Mouse (Mus musculus) midbrain, embryonic 16.5 days (tissue): Measurements from ENCODE around the gene Il7r. TPM values are rescaled to one million over a fixed set of nuclear protein-coding genes. Genes with fewer than 3 reads are reported as not detected.

Experiments
- ATAC-seq: fragments of 200-750 bp; cut with Nextera tagmentation; 2 replicates; pipeline ENCODE4 v1.8.0; 2017; ENCODE audit warnings: moderate TSS enrichment
- H3K27ac ChIP-seq: fragments of 300-500 bp; sonication (generic); 2 replicates; pipeline ENCODE4 v1.5.1; 2014; ENCODE audit warnings: mild to moderate bottlenecking, low read length, mixed read lengths
- H3K27me3 ChIP-seq: fragments of 300-500 bp; sonication (generic); 2 replicates; pipeline ENCODE4 v1.6.1; 2014; ENCODE audit warnings: low read depth, low read length, mixed read lengths; ENCODE audit not compliant: control insufficient read depth, insufficient read depth
- H3K36me3 ChIP-seq: fragments of 300-500 bp; sonication (generic); 2 replicates; pipeline ENCODE4 v1.6.1; 2014; ENCODE audit warnings: mild to moderate bottlenecking, low read length, moderate library complexity, mixed read lengths; ENCODE audit not compliant: control insufficient read depth, insufficient read depth
- H3K4me1 ChIP-seq: fragments of 300-500 bp; sonication (generic); 2 replicates; pipeline ENCODE4 v1.6.1; 2014; ENCODE audit warnings: mild to moderate bottlenecking, low read length, mixed read lengths; ENCODE audit not compliant: control insufficient read depth, insufficient read depth
- H3K4me2 ChIP-seq: fragments of 300-500 bp; sonication (generic); 2 replicates; pipeline ENCODE4 v1.6.1; 2014; ENCODE audit warnings: mild to moderate bottlenecking, low read length, mixed read lengths
- H3K4me3 ChIP-seq: fragments of 300-500 bp; sonication (generic); 2 replicates; pipeline ENCODE4 v1.5.1; 2014; ENCODE audit warnings: low read depth, mild to moderate bottlenecking, low read length, moderate library complexity, mixed read lengths
- H3K9ac ChIP-seq: fragments of 300-500 bp; sonication (generic); 2 replicates; pipeline ENCODE4 v1.6.1; 2014; ENCODE audit warnings: low read depth, low read length, mixed read lengths
- H3K9me3 ChIP-seq: fragments of 300-500 bp; sonication (generic); replicated peaks from 2 replicates; pipeline ENCODE4 v1.6.1; 2014; ENCODE audit warnings: mild to moderate bottlenecking, low read length, mixed read lengths; ENCODE audit not compliant: control insufficient read depth, poor library complexity, severe bottlenecking
- WGBS: fragments of 180-500 bp; shearing (Covaris S2); extraction: QIAGEN DNeasy Blood & Tissue Kit; methylation state at CpG from one replicate; pipeline ENCODE4 v1.1.7; 2014; 5-methylcytosine and 5-hydroxymethylcytosine counted together
- polyA plus RNA-seq: library from polyadenylated mRNA; unstranded; fragments of >200 nt; fragmentation: Nextera tagmentation; extraction: Ambion mirVana; gene quantifications from 2 replicates; pipeline ENCODE4 v1.2.1, GENCODE M21; 2015

Gene Il7r
- polyA plus RNA-seq, 1 experiment from 2014 or later: not detected

- Histone ChIP-seq H3K27ac (no peak overlapping the region), H3K36me3 (no peaks in the 10 kb centered on the region), H3K4me3 (no peak overlapping the region), H3K4me2 (no peak overlapping the region), H3K9me3 (no peaks in the 10 kb centered on the region), H3K9ac (no peak overlapping the region), H3K27me3 (no peaks in the 10 kb centered on the region), H3K4me1 (no peaks in the 10 kb centered on the region)
- ATAC-seq: no peak
- 98% methylated on average over 3 of the region's 3 CpGs for WGBS
These were observed 6.9 kb downstream of the Il7r start for GRCm38 (mm10) chr15:9523059-9523458.

- Histone ChIP-seq H3K4me3 (no peak overlapping the region), H3K27ac (no peak overlapping the region), H3K9me3 (no peaks in the 10 kb centered on the region), H3K36me3 (no peaks in the 10 kb centered on the region), H3K9ac (no peak overlapping the region), H3K4me1 (no peaks in the 10 kb centered on the region), H3K27me3 (no peaks in the 10 kb centered on the region), H3K4me2 (no peak overlapping the region)
- ATAC-seq: no peak
- WGBS: 77% methylated on average over 3 of the region's 3 CpGs
These were observed 37.9 kb downstream of the Il7r start for GRCm38 (mm10) chr15:9492077-9492476.

- H3K4me3 ChIP-seq: no peak overlapping the region
- WGBS: 88% methylated on average over 2 of the region's 2 CpGs
- no peaks in the 10 kb centered on the region for H3K4me1 ChIP-seq
- H3K9ac ChIP-seq: no peak overlapping the region
- no peaks in the 10 kb centered on the region for H3K36me3 ChIP-seq
- H3K4me2 ChIP-seq: no peak overlapping the region
- no peak overlapping the region for H3K27ac ChIP-seq
- H3K9me3 ChIP-seq: no peaks in the 10 kb centered on the region
- H3K27me3 ChIP-seq: no peaks in the 10 kb centered on the region
- ATAC-seq: no peak
These were observed 40.4 kb downstream of the Il7r start for GRCm38 (mm10) chr15:9489417-9490118.

- Histone ChIP-seq H3K36me3 (no peaks in the 10 kb centered on the region), H3K4me3 (no peak overlapping the region), H3K27ac (no peak overlapping the region), H3K4me2 (no peak overlapping the region), H3K9ac (no peak overlapping the region), H3K27me3 (no peaks in the 10 kb centered on the region), H3K4me1 (no peaks in the 10 kb centered on the region), H3K9me3 (no peaks in the 10 kb centered on the region)
- ATAC-seq: no peak
- 87% methylated on average over 1 of the region's 1 CpGs for WGBS
These were observed 56.8 kb downstream of the Il7r start for GRCm38 (mm10) chr15:9473188-9473587.

- Histone ChIP-seq H3K36me3 (no peaks in the 10 kb centered on the region), H3K4me3 (no peak overlapping the region), H3K9me3 (no peaks in the 10 kb centered on the region), H3K9ac (no peak overlapping the region), H3K4me2 (no peak overlapping the region), H3K4me1 (no peaks in the 10 kb centered on the region), H3K27ac (no peak overlapping the region), H3K27me3 (no peaks in the 10 kb centered on the region)
- 57% methylated on average over 3 of the region's 3 CpGs for WGBS
- ATAC-seq: no peak
These were observed 57.4 kb downstream of the Il7r start for GRCm38 (mm10) chr15:9472618-9473017.

GRCm38 (mm10) chr15:9472167-9472566 lies 57.8 kb downstream of the Il7r start:
- no peak for ATAC-seq
- Histone ChIP-seq H3K4me1 (no peaks in the 10 kb centered on the region), H3K9ac (no peak overlapping the region), H3K36me3 (no peaks in the 10 kb centered on the region), H3K27ac (no peak overlapping the region), H3K27me3 (no peaks in the 10 kb centered on the region), H3K4me3 (no peak overlapping the region), H3K4me2 (no peak overlapping the region), H3K9me3 (no peaks in the 10 kb centered on the region)
- 73% methylated on average over 3 of the region's 3 CpGs for WGBS

- Histone ChIP-seq H3K4me2 (no peak overlapping the region), H3K4me3 (no peak overlapping the region), H3K36me3 (no peaks in the 10 kb centered on the region), H3K9ac (no peak overlapping the region), H3K4me1 (no peaks in the 10 kb centered on the region), H3K9me3 (no peaks in the 10 kb centered on the region), H3K27ac (no peak overlapping the region), H3K27me3 (no peaks in the 10 kb centered on the region)
- ATAC-seq: no peak
- WGBS: 85% methylated on average over 4 of the region's 4 CpGs
These were observed 58.8 kb downstream of the Il7r start for GRCm38 (mm10) chr15:9471053-9471685.

- Histone ChIP-seq H3K27ac (no peak overlapping the region), H3K4me1 (no peaks in the 10 kb centered on the region), H3K27me3 (no peaks in the 10 kb centered on the region), H3K36me3 (no peaks in the 10 kb centered on the region), H3K4me2 (no peak overlapping the region), H3K9me3 (no peaks in the 10 kb centered on the region), H3K9ac (no peak overlapping the region), H3K4me3 (no peak overlapping the region)
- no peak for ATAC-seq
- WGBS: 22% methylated on average over 1 of the region's 1 CpGs
These were observed 65.9 kb downstream of the Il7r start for GRCm38 (mm10) chr15:9464039-9464438.

GRCm38 (mm10) chr15:9463521-9464027 lies 66.4 kb downstream of the Il7r start:
- Histone ChIP-seq H3K36me3 (no peaks in the 10 kb centered on the region), H3K9ac (no peak overlapping the region), H3K4me2 (no peak overlapping the region), H3K9me3 (no peaks in the 10 kb centered on the region), H3K4me1 (no peaks in the 10 kb centered on the region), H3K27me3 (no peaks in the 10 kb centered on the region), H3K27ac (no peak overlapping the region), H3K4me3 (no peak overlapping the region)
- no peak for ATAC-seq
- 71% methylated on average over 7 of the region's 7 CpGs for WGBS
